Mouse (Mus musculus): ENCODE results near the gene Senp1.

Senp1 gene

GRCm38 (mm10) chr15:98043967-98044366, 49.6 kb downstream of the Senp1 start:
- DNase-seq, result peak; percentile 23

DNA sequence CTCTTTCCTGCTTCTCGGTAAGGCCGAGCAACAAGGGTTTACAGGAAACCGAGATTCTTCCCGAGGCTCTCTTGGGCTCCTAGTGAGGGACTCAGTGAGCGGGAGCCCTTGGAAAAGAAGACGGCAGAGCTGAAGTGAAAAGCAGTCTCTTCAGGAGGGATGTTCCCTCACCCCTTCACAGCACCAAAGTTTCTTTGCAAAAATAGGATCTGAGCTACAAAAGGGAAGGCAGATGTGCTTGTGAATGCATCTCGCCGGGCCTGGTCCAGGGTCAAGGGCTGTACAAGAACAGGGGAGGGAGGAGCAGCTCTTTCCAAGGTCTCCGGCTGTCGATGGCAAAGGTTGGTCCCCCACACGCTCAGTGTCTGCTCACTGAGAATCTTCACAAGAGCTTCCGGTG, 51.0 kb downstream of the Senp1 start:
- no peak for DNase-seq

GRCm38 (mm10) chr15:98039682-98040081, 53.9 kb downstream of the Senp1 start:
- no peak for DNase-seq

DNA sequence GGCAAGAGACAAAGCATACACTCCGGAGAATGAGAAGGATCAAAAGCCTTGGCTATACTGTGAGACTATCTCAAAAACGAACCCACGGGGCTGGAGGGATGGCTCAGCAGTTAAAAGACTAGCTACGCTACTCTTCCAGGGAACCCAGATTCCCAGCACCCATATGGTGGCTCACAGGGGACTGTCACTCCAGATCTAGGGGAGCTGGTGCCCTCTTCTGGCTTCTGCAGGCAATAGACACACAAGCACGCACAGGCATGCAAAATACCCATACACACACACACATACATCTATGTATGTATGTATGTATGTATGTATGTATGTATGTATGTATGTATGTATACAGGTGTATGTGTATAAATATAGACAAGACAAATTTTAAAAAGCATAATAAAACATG, 57.0 kb downstream of the Senp1 start:
- DNase-seq, result no peak

GRCm38 (mm10) chr15:98035076-98035755, 58.3 kb downstream of the Senp1 start:
- DNase-seq, result no peak

DNA sequence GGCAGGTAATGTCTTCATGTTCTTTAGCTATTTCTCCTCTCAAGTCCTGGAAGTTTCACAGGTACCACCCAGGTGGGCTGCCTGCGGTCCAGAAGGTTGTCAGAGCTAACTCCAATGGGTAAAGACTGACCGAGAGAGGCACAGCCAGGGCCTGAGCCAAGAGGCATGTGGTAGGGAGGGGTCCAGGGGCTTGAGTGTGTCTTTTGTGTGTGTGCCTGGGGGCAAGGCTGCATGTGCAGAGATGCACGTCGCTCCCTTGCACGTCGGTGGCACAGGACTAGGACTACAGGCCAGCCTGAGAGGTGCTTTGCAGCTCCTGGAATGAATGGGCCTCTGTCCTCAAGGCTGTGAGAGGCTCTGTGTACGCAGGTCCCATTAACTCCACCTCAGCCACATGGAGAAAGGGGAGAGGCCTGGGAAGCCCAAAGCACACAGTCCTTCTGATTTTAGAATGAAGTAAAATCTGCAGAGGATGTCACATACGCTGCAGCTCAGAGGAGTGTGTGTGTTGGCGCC, 60.3 kb downstream of the Senp1 start:
- no peak for DNase-seq

- DNase-seq, result no peak
Observed at GRCm38 (mm10) chr15:98029798-98030197, 63.7 kb downstream of the Senp1 start.

- no peak for DNase-seq
Observed at GRCm38 (mm10) chr15:98026967-98027904, 66.3 kb downstream of the Senp1 start.

DNA sequence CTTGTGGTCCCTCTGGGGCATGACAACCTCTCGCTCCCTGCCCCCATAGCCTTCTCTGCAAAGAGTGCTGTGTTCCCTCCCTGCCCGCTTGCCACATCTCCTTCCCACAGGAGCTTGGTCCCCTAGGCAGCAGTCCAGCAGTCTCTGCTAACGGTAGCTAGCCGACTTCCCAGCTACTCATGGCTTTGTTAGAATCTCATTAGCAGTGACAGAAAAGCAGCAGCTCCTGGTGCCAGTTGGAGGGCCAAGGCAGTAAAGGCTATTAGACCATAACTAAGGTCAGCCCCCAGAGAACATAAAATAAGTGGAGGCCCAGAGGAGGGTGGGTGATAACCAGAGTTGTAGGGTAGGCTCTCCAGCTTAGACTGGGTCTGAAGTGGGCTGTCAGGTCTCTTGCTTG, 67.9 kb downstream of the Senp1 start:
- no peak for DNase-seq

GRCm38 (mm10) chr15:98023137-98023536, 70.4 kb downstream of the Senp1 start:
- no peak for DNase-seq

- no peak for DNase-seq
Observed at GRCm38 (mm10) chr15:98021886-98022285, 71.7 kb downstream of the Senp1 start.

DNA sequence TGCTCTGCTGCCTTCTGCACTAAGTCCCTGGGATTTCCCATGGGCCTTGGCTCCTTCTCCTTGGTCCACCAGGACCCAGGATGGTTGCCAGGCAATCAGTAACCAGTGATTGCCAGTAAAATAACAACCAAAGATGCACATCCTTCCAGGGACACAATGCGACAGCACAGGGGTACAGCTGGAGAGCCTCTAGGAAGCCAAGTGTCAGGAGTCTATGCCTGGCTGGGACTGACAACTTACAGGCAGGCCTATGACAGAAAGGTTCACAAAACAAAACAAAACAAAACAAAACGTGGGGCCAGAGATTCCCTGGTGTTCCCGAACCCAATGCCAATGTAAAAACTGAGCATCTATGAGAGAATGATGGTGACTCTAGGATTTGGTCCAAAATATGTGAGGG, 74.5 kb downstream of the Senp1 start:
- no peak for DNase-seq

- no peak for DNase-seq
Observed at GRCm38 (mm10) chr15:98017925-98018324, 75.6 kb downstream of the Senp1 start.

GRCm38 (mm10) chr15:98012810-98013209, 80.7 kb downstream of the Senp1 start:
- no peak for DNase-seq

- DNase-seq, result no peak
Observed at GRCm38 (mm10) chr15:98005181-98005580, 88.4 kb downstream of the Senp1 start.

DNA sequence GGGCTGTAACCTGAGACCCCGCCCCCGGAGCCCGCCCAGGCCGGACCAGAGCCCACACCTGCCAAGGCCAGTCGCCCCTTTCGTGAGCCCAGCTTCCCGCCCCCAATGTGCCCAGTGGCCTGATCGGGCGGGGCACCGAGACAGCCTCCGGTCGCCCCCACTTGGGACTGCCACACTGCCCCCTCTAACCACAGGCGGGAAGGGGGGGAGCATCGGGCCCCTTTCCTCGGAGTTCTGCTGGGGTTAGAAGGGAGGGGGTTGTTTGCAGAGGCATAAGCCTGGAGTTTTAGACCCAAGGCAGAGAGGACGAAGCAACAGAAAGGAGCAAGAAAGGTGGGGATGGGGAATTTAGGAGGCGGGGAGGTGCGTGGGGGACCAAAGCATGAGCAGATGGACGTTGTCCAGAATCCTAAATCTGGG, 88.8 kb downstream of the Senp1 start:
- DNase-seq, result no peak

- no peak for DNase-seq
Observed at GRCm38 (mm10) chr15:98003822-98004739, 89.5 kb downstream of the Senp1 start, which contains the start of gene Col2a1. TSS of gene Col2a1 (minus strand) at chr15:98004695.

- no peak for DNase-seq
Observed at GRCm38 (mm10) chr15:98002991-98003821, 90.3 kb downstream of the Senp1 start.

DNA sequence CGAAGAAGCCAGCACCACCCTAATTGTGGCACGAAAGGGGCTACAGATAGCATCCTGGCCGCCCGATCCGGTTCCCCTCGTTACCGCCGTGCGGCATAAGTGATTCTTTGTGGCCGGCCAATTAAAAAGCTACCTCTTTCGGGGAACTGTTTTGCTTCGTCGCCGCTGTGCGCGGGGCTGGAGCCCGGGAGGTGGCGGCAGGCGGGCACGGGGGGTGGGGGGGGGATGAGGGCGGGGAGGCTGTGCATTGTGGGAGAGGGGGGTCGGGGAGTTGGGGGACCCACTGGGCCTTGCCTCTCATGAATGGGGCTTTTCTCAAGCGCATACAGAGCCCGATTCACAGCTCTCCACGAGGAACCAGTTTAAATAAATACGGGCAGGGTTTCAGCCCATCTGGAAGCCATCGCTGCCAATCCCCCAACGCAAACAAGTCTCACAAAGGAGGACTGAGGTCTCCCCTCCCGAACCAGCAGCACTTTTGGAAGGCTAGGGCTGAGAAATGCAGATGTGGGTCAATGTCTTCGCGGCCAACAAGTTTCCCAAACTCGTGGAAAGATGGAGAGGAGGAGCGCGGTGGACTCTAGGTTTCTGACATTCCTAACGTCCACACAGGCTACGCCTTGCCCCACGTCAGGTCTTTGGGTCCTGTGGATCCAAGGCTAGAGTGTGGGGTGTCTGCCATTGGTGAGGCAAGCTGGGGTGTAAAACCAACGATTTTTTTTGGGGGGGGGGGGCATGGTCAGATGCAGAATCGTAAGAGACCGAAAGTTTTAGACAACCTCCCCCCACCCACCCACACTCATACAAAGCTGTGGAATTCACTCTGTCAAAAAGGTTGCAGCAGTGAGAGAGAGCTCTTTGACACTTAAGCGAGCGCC, 91.2 kb downstream of the Senp1 start:
- peak; percentile 37 for DNase-seq

DNA sequence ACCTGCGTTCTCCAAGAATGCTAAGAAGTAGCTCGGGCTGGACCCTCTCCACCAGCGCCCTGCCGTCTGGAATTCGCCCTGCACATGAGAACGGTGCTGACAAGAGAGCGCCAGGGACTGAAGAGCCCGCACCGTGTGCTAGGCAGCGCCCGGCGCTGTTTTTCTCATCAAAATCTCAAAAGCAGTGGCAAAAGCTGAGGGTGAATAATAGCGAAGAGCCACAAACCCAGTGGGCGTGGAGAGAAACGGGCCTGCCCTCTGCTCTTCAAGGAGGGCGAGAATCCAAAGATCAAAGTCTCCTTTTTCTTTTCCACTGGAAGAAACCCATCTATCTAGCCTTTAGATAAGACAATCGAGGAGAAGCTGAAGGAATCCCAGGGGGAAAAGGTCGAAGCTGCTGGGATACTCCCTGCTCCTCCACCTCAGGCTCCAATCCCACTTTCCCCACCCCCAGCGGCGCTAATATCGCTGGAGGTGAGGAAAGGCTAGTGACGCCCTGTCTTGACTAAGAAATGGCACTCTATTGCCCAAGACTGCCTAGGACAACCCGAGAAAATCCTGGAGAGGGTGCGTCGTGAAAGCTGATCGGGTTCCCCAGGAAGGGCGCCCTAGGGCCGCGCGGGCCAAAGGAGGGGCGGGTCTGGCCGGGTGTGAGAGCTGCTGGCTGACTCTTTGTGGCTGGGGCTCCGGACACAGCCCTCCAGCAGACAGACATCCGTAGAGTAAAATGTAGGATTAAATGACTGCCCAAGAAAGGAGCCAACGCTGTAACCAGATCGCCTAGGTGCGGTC, 92.0 kb downstream of the Senp1 start:
- no peak for DNase-seq

Measured in right cerebral cortex, adult 18-20 months (tissue).